Mouse (Mus musculus) C2C12 (cell line): ENCODE data around the gene Hcfc2. TPM values are rescaled to one million over a fixed set of nuclear protein-coding genes. Genes with fewer than 3 reads are reported as not detected.

Source experiments
- H3K27me3 ChIP-seq: one replicate; pipeline ENCODE4 v1.6.1; 2011; ENCODE audit not compliant: control insufficient read depth, insufficient read depth, insufficient read length
- H3K36me3 ChIP-seq: one replicate; pipeline ENCODE4 v1.6.1; 2011; ENCODE audit not compliant: control insufficient read depth, insufficient read depth
- H3K4me3 ChIP-seq: one replicate; pipeline ENCODE4 v1.5.1; 2011; ENCODE audit warnings: mild to moderate bottlenecking, control low read depth; ENCODE audit not compliant: poor library complexity, insufficient read depth, severe bottlenecking
- H3K79me2 ChIP-seq: one replicate; pipeline ENCODE4 v1.6.1; 2011; ENCODE audit not compliant: control insufficient read depth, insufficient read depth
- H3K79me3 ChIP-seq: one replicate; pipeline ENCODE4 v1.6.1; 2011; ENCODE audit warnings: low read depth, control low read depth
- H3ac ChIP-seq: one replicate; pipeline ENCODE3; 2011; ENCODE audit warnings: low read depth; ENCODE audit not compliant: control insufficient read depth, insufficient read length
- CEBPB ChIP-seq: IDR thresholded peaks from one replicate; pipeline ENCODE4 v1.6.1; 2011; ENCODE audit warnings: low read depth, mild to moderate bottlenecking, control low read depth, moderate library complexity
- CTCF ChIP-seq: IDR thresholded peaks from one replicate; pipeline ENCODE4 v1.5.1; 2011; ENCODE audit not compliant: control insufficient read depth, insufficient read depth, insufficient read length
- FOSL1 ChIP-seq: IDR thresholded peaks from one replicate; pipeline ENCODE4 v1.8.0; 2011; ENCODE audit warnings: mild to moderate bottlenecking, low read length; ENCODE audit not compliant: poor library complexity, insufficient read depth, severe bottlenecking
- MAX ChIP-seq: IDR thresholded peaks from one replicate; pipeline ENCODE4 v1.6.1; 2011; ENCODE audit warnings: mild to moderate bottlenecking, control low read depth
- MYOD1 ChIP-seq: IDR thresholded peaks from one replicate; pipeline ENCODE4 v1.6.1; 2011; ENCODE audit warnings: low read depth; ENCODE audit not compliant: control insufficient read depth, insufficient read length
- MYOG ChIP-seq: IDR thresholded peaks from one replicate; pipeline ENCODE4 v1.6.1; 2011; ENCODE audit not compliant: control insufficient read depth, insufficient read length; ENCODE audit errors: extremely low read depth
- USF1 ChIP-seq: IDR thresholded peaks from one replicate; pipeline ENCODE4 v1.6.1; 2011; ENCODE audit warnings: low read depth, mild to moderate bottlenecking, control low read depth, moderate library complexity
- polyA plus RNA-seq: library from polyadenylated mRNA; unstranded; fragments of >200 nt; fragmentation: generic; extraction: Trizol; gene quantifications from one replicate; pipeline ENCODE4 v1.2.1, GENCODE M21; 2012; ENCODE audit warnings: missing spikeins

Hcfc2 gene
- polyA plus RNA-seq, 1 experiment: 9.7 TPM

DNA sequence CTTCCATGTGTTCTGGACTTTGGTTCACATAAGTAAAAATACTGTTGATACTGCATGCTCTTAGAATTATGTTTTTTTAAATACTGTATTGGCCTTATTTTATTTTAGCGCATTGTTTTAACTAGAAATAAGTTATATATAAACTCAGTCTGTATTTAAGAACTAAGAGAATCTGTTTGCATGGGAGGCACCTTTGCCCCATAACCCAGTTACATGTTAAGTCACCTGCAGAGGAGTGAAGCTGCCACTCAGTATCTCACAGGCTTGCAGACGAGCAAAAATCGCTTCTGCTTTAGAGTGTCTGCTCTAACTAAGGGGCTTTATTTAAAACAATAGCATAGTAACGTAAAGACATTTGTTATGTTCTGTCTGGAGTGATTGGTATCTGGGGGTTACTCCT, 45.9 kb downstream of the Hcfc2 start:
- TF ChIP-seq MAX (no peak), MYOD1 (no peak), MYOG (no peak), FOSL1 (no peak), USF1 (no peak), CTCF (no peak), CEBPB (no peak)
- Histone ChIP-seq H3K4me3 (no peak overlapping the region), H3K36me3 (peaks cover 59% of the 10 kb centered on the region), H3K79me2 (peaks cover 4% of the 10 kb centered on the region), H3K27me3 (no peaks in the 10 kb centered on the region), H3K79me3 (no peaks in the 10 kb centered on the region), H3ac (no peak overlapping the region)

- H3ac ChIP-seq: no peak overlapping the region
- H3K27me3 ChIP-seq: no peaks in the 10 kb centered on the region
- TF ChIP-seq MYOG (no peak), CEBPB (no peak), MAX (no peak), CTCF (no peak), FOSL1 (no peak), MYOD1 (no peak), USF1 (no peak)
- peaks cover 4% of the 10 kb centered on the region for H3K79me2 ChIP-seq
- no peak overlapping the region for H3K4me3 ChIP-seq
- no peaks in the 10 kb centered on the region for H3K79me3 ChIP-seq
- H3K36me3 ChIP-seq: peaks cover 63% of the 10 kb centered on the region
These were observed 46.6 kb downstream of the Hcfc2 start for GRCm38 (mm10) chr10:82742578-82742977.

DNA sequence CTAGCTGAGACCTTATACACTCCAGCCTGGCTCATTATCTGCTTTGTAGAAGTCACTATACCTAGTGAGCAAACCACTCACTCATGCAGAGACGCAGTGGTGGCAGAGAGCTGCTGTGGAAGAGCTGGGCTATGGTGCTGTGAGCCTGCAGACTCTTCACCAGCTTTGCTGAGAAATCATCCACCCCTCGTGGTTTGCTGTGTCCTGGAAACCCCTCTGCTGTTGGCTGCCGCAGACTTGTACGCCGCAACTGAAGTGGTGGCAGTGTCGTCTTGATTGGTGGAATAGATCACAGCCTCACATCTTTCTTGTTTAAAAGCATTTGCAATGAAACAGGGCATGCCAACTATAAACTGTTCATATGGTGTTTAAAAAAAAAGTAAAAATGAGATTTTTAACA, 48.3 kb downstream of the Hcfc2 start:
- Histone ChIP-seq H3K27me3 (no peaks in the 10 kb centered on the region), H3K79me2 (peaks cover 4% of the 10 kb centered on the region), H3K4me3 (no peak overlapping the region), H3ac (no peak overlapping the region), H3K79me3 (no peaks in the 10 kb centered on the region), H3K36me3 (peaks cover 62% of the 10 kb centered on the region)
- no peak for TF ChIP-seq MYOG
- TF ChIP-seq FOSL1: no peak
- TF ChIP-seq MYOD1: no peak
- TF ChIP-seq USF1: no peak
- TF ChIP-seq MAX: no peak
- TF ChIP-seq CEBPB: no peak
- no peak for TF ChIP-seq CTCF

DNA sequence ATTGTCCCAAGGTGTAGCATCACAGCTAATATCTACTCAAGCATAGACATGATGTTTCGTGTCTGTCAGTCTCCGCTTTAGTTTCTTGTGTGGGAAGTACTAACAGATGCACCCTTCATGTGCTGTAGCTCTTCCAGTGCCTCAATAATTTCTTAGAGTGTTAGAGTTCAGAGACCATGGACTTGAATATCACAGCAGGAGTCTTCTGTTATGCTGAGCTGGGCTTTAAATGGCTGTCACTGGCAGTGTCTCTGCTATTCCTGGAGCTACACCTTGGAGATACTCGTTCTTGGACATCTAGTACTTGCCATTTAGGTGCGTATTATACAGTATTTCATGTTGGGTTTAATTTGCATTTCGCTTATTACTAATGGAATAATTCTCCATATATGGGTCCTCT, 49.3 kb downstream of the Hcfc2 start:
- TF ChIP-seq MYOG (no peak), MYOD1 (no peak), CEBPB (no peak), USF1 (no peak), CTCF (no peak), MAX (no peak), FOSL1 (no peak)
- Histone ChIP-seq H3K79me3 (no peaks in the 10 kb centered on the region), H3K36me3 (peaks cover 62% of the 10 kb centered on the region), H3K79me2 (peaks cover 4% of the 10 kb centered on the region), H3K4me3 (no peak overlapping the region), H3K27me3 (no peaks in the 10 kb centered on the region), H3ac (no peak overlapping the region)

DNA sequence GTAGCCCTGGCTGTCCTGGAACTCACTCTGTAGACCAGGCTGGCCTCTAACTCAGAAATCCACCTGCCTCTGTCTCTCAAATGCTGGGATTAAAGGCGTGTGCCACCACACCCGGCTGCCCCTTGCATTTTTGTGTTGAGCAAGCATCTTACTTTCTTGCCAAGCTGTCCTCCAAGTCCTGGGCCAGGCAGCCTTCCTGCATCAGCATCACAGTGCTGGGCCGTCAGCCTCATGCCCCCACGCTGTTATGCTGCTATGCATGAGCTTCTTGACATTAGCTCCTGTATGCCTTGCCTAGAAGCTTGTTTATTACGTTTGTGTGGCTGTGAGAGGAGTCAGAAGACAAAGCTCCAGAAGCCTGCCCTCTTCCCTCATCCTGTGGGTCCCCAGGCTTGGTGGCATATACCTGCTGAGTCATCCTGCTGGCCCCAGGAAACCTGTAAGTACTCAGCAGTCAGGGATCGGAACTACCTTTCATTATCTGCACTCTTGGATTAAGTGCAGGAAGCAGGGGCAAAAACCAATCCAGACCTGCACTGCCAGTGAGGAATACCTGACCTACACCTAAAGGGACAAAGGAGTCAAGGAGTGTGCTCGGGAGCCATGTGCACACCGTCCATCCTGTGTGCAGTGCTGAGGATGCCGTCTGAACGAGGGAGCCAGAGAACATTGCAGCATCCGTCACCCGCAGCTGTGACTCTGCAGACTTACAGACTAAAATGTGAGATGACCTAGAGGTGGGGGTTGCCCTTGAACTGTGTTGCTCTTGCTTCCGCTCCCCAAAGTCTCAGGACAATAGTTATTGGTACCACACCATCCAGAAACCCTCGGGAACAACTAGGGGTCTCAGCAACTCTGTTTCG, 51.3 kb downstream of the Hcfc2 start:
- TF ChIP-seq FOSL1 (no peak), MYOD1 (no peak), USF1 (no peak), MYOG (no peak), CEBPB (no peak), MAX (no peak), CTCF (no peak)
- no peaks in the 10 kb centered on the region for H3K79me3 ChIP-seq
- H3K79me2 ChIP-seq: peaks cover 4% of the 10 kb centered on the region
- H3K27me3 ChIP-seq: no peaks in the 10 kb centered on the region
- no peak overlapping the region for H3K4me3 ChIP-seq
- H3ac ChIP-seq: no peak overlapping the region
- H3K36me3 ChIP-seq: peaks cover 82% of the 10 kb centered on the region
